Mouse (Mus musculus) left cerebral cortex, postnatal 10 days (tissue): ENCODE data around the gene Slc37a1. TPM values are rescaled to one million over a fixed set of nuclear protein-coding genes. Genes with fewer than 3 reads are reported as not detected.

Source experiments
- DNase-seq, 2 experiments: peaks; one replicate each; pipeline ENCODE4 v3.0.0; 2021 to 2022; ENCODE audit warnings: low spot score in 2 of 2, mixed read lengths in 1 of 2; ENCODE audit errors: extremely low spot score in 1 of 2
- intact Hi-C: fragments of 180-260 bp; cut with DNase I; formaldehyde crosslinking; loops from one replicate; pipeline ENCODE4 v1.15.1; 2025
- total RNA-seq, 2 experiments: library from RNA; stranded (reverse); gene quantifications; 2 replicates each; pipeline ENCODE4 v1.2.3; 2021

Gene Slc37a1
- total RNA-seq, 2 experiments from 2014 or later: 6.7 to 7.5 TPM

DNA sequence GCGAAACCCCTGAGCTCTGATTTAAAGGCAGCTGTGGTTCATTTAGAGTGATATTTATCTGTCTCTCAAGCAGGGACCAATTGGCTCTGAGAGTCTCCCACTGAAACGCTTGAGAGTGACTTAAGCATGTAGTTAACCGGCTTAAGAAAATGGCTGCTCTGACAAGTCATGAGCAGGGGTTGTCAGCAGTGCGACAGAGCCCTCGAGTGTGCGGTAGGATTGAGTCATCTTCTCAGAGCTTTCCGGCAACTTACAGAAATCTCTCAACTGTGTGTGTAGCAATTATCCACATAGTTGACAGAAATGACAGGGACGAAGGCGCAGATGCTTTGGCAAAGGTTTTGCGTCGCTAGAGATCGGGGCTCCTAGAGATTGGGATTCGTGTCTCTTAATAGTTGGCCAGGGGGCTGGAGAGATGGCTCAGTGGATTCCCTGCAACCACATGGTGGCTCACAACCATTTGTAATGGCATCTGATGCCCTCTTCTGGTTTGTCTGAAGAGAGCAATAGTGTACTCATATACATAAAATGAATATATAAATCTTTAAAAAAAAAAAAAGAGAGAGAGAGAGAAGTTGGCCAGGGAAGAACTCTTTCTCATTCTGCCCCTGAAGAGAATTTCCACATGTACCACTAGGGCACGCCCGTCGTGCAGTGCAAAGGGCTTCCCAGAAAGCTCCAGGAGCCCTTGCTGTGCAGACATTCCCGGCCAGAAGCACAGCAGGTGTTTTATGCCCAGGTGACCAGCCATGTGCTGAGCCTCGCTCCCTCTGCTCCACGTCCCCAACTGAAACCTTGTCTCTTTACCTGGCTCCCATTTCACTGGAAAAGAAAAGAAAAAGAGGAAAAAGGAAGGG is 4.5 kb upstream of the Slc37a1 start:
- intact Hi-C loops: no loop called here
- DNase-seq: peak in 1 of 2 experiments; percentile 33

DNA sequence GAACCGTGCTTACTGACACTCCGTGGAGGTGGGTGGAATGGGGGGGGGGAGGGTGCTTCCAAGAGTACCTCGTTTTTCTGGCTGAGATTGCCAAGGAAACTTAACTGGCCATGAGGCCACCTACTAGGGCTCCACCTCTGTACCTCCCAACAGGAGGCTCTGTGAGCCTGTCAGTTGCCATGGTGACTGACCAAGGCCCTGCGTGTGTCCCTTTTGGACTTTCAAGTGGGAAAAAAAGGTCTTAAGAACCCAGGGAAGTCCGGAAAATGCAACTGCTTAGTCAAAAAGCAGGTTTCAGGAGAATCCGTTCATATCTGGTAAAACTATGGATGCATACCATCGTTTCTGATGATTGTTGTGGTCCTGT is 3.9 kb upstream of the Slc37a1 start:
- intact Hi-C loops: no loop called here
- DNase-seq: no peak

DNA sequence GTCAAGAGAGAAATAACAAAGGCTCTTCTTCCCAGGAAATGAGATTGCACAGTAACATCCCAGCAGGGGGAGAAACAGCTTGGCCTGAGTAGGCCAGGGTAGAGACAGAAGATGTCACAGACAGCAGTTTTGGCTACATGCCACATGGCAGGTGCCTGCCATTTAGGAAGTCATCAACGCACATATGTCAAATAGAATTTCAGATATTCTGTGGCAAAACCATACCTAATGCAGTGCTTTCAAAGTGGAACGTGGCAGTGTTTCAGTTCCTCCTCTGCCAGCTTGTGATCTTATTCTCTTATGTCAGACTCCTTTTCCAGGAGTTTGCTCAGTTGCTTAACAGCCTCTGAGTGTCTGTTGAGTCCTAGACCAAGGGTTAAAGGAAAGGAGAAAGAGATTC is 725 bp upstream of the Slc37a1 start:
- intact Hi-C loops: no loop called here
- DNase-seq: no peak

DNA sequence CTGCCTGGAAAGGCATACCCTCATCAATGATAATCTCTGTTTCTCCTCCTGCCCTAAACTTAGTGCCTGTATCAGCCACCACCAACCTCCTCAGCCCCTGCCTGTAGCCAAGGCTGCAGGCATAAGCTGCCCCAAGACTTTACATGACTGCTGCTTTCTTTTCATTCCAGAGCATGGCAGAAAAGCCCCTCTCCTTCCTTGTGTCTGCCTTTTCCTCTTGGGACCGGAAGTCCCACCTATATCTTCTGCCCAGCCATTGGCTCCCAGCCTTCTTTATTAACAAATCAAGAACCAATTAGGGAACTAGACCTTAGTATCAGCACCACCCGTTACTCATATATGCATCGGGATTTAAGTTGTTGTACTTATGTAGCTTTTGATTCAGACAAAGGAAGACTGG is 624 bp downstream of the Slc37a1 start:
- intact Hi-C loops: no loop called here
- DNase-seq: no peak

DNA sequence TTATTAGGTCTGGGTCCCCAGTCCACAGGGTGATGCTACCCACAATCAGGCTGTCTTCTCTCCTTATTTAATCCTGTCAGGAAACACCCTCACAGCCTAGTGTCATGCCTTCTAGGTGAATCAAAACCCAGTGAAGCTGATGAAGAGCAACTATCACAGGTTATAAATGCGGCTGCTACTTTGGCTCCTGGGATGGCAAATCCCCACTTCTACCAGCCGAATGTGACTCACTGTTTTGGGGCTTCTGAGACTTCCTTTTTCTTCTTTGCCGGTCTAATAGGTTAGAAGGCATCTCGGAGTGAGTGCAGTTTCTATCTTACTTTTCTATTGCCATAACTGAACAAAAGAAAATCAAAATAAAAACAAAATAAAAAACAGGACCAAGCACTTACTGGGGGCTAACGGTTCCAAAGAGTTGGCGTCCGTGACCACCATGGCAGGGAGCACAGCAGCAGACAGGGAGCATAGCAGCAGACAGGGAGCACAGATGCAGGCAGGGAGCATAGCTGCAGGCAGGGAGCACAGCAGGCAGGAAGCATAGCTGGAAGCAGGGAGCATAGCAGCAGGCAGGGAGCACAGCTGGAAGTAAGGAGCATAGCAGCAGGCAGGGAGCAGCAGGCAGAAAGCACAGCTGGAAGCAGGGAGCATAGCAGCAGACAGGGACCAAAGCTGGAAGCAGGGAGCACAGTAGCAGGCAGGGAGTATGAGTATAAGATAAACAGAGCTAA is 2.6 kb downstream of the Slc37a1 start:
- intact Hi-C loops: no loop called here
- DNase-seq: no peak

DNA sequence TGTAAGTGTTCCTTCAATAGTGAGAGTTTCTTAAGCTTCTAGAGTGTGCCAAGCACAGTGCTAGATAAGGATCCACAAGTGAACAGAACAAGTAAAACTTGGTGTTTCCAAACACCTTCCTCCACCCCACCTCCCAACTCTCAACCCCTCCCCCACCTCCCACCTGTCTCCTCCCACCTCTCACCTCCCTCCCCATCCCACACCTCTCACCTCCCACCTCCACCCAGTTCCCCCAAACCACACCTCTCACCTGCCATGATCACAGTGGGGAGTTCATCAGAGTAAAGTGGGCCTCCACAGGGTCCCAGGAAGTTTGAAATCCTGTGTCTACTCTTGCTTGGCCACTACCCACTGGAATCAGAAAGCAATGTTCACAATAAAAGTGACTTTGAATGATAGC is 3.7 kb downstream of the Slc37a1 start:
- DNase-seq: no peak
- intact Hi-C loops: no loop called here

DNA sequence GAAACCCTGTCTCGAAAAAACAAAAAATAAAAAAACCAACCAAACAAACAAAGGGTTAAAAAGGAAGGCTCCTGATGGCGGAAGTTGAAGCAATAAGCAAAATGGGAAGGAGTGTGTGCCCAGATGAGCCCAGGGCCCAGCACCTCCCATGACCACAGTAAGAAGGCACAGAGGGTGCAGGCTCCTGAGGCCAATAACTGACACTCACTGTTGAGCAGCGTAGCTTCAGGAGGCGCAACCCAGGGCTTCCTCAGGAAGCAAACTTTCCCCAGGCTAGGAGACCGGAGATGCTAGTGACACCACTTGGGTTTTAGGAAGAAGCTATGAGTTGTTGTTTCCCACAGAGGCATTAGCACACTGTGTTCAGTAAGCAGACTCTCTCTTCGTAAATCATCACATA is 4.3 kb downstream of the Slc37a1 start:
- peak in 1 of 2 experiments; percentile 31 for DNase-seq
- intact Hi-C loops: no loop called here

DNA sequence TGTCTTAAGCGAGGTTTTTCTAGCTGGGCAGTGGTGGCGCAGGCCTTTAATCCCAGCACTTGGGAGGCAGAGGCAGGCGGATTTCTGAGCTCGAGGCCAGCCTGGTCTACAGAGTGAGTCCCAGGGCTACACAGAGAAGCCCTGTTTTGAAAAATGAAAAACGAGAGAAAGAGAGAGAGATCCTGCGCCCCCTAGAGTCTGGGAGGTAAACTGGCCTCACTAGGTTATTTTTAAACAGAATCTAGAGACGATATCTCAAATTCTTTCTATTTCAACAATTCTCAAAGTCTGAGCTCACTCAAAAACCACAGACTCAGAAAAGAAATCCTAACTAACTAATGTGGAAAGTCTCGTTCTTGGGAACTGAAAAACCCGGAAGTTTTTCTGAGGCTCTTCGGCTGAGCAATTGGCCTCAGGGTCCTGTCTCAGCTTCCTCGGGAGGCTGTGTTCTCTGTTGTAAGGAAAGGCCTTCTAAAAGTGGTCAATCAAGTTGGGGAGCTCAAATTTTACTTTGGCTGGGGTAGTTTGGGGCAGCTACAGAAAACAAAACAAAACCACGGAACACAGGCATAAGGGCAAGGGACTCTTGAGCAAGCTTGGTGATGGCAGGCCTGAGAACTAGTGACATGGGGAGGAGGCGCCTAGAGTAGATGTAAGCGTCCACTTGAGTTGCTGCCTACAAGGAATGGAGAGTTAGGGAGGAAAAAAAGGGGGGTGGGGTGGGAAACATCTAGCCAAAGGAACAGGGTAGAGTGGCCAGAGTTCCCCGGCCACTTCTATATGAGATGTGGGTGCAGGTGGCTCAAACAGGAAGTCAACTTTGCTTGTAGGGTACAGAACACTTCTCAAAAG is 8.0 kb downstream of the Slc37a1 start:
- intact Hi-C loops: no loop called here
- DNase-seq: no peak

DNA sequence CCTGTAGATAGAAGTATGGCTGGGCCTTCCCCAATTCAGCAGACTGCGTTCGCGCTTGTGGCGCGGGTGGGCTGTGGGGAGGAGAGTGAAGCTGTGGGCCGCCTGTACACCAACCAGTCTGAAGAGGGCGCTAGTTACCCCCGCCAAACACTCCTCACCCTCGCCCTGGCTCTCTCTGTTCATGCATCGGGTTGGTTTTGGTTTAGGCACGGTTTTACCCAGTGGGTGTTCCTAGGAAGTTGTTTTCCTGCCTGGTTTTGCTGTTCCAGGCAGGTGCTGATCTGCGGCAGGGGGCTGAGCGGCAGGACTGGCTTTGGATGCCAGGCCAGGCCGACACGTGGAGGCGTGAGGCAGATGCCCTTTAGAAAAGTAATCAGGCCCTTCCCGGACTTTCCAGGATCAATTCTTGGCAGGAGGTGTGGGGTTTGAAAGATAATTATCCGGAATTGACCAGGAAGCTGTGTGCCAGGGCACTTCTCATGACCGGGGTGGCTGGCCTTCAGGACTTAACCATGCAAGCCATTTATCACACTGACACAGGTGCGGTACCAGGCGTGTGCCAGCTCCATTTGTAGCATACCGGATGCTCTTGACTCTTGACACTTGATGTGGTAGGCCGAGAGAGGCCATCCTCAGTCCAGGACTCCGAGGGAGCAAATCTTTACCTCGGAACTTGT is 8.8 kb downstream of the Slc37a1 start:
- DNase-seq: peak in 1 of 2 experiments; percentile 64
- intact Hi-C loops: no loop called here

DNA sequence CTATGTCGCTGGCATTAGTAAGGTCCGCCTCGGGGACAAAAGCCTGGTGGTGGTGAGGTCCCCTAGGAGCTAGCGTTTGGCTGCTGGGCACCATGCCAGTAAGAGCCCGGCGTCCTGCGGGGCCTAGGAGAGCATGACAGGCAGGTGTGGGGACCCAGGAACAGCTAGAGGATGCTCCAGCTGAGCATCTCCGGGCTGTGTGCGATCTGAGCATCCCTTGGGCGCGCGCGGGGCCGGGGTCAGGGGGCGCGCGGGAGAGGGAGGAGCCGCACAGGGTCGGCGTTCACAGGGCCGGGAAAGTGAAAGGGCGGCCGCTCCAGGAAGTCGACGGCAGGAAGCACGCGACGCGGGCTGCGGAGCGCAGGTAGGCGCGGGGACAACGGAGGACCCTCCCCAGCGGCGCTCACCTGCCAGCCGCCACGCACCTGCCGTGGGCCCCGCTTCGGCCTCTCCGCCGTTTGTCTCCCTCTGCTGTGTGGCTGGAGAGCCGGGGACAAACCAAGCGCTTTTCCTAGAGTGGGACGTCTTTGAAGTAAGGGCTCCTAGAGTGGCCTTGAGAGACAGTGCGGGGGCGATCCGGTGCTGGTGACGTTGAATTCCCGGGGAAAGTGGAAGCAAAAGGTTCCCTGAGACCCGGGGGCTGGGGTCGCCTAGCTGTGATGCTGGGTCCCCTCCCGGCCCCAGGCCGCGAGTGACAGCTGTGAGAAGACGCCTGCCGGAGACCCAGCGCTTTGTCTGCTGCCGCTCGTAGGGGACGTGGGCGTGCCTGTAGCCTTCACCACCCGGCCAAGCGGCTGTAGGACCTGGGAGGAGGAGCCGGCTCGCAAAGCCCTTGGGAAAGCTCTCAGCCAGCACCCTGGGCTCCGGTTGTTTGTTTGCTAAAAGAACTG is 9.5 kb downstream of the Slc37a1 start:
- DNase-seq: peak in 1 of 2 experiments; percentile 88
- intact Hi-C loops: no loop called here

DNA sequence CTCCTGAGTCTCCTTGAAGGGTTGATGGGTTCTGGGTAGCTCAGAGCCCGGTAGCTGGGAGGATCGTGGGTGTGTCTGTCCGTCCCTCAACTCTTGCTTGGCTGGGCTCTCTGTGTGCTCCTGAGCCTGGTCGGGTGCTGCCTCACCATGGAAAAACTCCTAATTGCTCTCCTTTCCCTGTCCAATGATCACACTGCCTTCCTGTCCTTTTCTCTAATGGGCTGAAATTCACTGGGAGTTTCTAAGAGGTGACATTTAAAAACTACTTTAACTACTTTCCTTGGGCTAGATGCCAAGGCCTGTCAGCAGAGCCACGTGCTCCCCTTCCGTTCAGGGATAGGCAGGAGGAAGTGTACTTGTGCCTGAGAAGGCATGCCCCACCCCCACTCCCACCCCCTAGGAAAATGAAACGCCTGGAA is 10.9 kb downstream of the Slc37a1 start:
- intact Hi-C loops: no loop called here
- no peak for DNase-seq

DNA sequence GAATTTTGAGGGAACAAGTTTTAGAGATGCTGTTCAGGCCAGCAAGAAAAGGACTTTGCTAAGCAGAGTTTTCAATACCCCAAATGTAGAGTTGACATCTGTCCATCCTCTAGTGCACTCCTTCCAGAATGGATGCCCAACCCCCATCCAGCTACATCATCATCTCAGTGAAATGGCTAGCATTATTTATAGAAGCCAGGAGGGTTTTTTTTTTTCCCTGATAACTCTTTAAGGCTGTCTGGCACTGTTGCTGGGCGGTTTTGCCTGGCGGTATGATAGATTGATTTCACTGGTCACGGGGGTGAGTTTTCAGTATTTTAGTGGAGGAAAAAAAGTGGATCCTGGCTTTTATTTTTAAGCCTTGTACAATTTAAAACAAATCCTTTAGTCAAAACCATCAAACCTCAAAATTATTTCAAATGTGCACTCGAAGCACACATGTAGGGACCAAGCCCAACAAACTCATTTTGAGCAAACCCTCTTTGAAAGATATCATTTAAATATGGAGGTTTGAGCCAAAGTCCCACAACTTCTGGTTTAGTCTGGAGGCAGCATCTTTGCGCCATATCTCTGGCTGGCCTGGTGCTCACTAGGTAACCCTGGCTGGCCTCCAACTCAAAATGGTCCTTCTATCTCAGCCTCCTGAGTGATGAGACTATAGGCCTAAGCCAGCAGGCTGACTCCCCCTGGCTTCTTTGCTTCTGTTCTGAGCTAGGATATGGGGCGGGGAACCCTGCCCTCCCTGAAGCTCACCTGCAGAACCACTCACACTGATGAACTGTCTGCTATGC is 12.0 kb downstream of the Slc37a1 start:
- no peak for DNase-seq
- intact Hi-C loops: no loop called here

DNA sequence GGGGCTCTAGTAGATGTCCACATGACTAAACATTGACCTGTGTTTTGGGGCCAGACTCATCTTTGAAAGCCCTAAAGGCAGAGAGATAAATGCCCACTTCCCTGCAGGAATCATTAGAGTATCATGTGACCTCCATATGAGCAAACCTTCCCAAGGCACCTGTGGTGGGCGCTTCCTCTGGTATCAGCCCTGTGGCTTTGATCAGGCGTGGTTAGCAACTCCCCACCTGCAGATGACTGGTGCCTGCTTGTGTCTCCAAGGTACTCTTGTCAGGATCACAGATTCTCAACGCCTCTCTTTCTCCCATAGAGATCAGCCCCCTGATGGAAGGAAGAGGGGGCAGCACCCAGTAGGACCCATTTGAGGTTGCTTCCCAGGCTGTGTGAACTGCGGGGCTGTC is 13.4 kb downstream of the Slc37a1 start:
- intact Hi-C loops: no loop called here
- DNase-seq: no peak

DNA sequence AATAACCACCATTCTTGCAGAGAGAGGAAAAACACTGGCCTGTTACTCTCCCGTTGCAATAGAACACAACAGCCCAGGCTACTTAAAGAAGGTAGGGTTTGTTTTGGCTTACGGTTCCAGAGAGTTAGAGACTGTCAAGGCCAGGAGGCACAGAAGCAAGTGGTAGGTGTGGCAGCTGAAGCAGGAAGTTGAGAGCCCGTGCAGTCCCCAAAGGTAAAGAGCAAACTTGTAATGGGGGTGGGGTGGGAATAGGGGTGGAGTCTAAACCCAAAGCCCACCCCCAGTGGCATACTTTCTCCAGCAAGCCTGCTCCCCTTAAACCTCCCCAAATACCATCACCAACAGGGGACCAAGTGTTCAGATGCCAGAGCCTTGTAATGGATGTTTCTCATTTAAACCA is 14.1 kb downstream of the Slc37a1 start:
- intact Hi-C loops: no loop called here
- DNase-seq: no peak

DNA sequence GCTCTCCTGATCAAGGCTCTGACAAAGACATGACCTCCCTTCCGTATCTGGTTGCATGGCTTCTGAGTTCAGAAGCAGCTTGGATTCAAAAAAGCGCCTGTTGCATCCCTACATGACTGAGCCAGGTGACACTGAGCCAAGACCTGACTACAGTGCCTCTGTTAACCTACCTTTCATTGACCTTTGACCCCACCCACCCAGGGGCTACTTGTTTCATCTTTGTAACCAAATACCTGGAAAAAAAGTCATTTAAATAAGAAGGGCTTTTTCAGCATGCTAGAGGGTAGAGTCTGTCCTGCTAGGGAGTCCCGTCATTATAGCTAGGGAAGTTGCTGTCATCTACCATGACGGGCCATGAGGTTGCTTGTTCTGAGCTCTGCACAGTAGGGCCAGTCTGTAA is 16.8 kb downstream of the Slc37a1 start:
- intact Hi-C loops: no loop called here

DNA sequence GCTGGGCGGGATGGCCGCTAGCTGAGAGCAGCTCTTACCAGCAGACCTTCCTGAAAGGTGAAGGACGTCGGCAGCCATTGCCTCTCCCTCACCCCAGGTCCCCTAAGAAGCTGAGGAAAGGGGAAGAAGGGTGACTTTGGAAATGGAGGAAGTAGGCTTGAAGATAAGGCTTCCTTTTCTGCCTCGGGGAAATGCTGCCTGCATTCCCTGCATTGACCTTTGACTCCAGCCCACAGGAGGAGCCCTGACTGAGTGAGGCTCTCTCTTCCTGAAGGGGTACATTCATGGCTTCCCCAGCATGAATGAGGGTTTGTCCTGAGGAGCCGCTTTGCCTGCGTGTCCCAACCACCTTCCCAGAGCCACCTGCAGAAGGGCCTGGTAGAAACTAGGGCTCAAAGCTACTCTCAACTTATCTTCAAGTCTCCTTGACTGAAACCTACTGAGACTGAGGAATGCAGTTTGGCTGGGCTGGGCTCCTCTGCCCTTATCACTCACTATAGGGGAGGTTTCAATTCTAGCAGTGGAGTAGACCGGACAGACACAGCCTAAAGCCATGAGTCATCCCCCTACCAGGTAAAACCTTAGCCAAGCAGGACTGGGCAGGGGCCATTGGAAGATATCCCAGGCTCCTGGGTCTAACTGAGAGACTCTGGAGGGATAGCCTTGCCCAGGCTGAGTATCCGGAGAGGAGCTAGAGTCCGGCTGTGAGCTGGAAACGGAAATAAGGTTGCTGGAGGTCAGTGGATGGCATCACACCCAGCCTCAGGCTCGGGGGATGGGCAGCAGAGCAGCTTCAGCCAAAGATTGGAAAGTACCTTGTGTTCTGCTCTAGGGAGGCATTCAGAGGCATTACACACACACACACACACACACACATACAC is 18.5 kb downstream of the Slc37a1 start:
- DNase-seq: peak in 1 of 2 experiments; percentile 74
- intact Hi-C loops: no loop called here

More for the DNA sequence above, 16.8 kb downstream of the Slc37a1 start:
- no peak for DNase-seq
